Mouse (Mus musculus) cerebellum, postnatal 14 days (tissue): ENCODE data around the gene Adamts2.
A peak's percentile ranks its signal among the peaks of the same experiment; 100 is the strongest.

Experiments
- DNase-seq, 2 experiments: peaks; one replicate each; pipeline ENCODE4 v3.0.0; 2021; ENCODE audit warnings: mixed read lengths in 2 of 2

Gene Adamts2

GRCm38 (mm10) chr11:50739453-50739852 is 137.6 kb downstream of the Adamts2 start:
- no peak for DNase-seq

GRCm38 (mm10) chr11:50742146-50742545 is 140.3 kb downstream of the Adamts2 start:
- no peak for DNase-seq

DNA sequence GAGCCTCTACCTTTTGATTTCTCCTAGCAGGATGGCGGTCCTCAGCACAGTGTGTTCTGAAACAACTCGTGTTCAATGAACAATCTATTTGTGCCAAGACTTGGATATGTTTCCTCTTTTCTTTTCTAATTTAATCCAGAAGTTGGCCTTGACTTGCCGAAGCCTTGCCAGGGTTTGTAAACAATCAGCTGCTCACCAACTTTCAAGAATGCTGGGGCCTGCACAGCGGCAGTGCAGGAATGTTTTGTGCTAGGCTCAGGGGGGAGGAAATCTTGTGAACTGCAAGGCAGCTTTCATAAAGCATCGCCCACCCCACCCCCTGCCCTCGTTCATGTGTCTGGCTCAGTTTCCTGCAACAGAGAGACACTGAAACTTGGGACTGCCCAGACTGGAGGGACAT is 143.1 kb downstream of the Adamts2 start:
- DNase-seq = no peak

- DNase-seq = no peak
Observed at GRCm38 (mm10) chr11:50746508-50746907, 144.6 kb downstream of the Adamts2 start.

GRCm38 (mm10) chr11:50750983-50751585 is 149.2 kb downstream of the Adamts2 start:
- DNase-seq = no peak

DNA sequence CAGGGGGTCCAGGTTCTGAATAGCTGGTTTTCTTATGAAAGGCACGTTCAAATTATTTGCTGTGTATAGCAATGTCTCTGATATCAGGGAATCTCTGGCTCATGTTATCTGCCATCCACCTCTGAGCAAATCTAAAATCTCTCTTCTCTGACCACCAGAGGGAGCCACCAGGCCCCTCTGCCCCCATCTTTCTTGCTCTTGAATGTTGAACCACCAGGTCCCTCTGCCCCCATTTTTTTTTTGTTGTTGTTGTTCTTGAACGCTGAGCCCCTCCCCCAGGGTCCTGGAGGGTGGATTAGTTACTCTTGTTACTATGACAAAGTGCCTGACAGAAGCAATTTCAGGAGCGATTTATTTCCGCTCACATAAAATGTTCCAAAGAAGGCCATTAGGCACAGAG is 155.9 kb downstream of the Adamts2 start:
- no peak for DNase-seq

- DNase-seq = no peak
Observed at GRCm38 (mm10) chr11:50766461-50766860, 164.6 kb downstream of the Adamts2 start.

DNA sequence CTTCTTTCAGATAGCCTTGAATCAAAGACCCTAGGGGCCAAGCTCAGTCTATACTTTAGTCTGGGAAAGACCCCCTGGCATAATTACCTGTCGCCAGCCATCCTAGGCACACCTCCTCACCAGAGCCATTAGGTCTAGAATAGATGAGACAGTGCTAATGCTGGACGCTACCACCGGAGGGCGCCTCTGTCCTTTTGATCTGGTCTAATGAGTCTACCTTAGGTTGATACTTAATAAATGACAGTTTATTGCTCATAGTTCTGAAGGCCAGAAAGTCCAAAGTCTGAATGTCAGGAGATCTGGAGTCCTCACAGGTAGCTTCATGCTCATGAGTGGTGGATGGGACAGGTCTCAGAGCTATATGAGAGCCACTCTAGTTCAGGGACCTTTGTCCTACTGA is 165.2 kb downstream of the Adamts2 start:
- peak; percentile 71 to 81 for DNase-seq

- peak; percentile 94 to 96 for DNase-seq
Observed at GRCm38 (mm10) chr11:50768995-50769749, 167.3 kb downstream of the Adamts2 start.

DNA sequence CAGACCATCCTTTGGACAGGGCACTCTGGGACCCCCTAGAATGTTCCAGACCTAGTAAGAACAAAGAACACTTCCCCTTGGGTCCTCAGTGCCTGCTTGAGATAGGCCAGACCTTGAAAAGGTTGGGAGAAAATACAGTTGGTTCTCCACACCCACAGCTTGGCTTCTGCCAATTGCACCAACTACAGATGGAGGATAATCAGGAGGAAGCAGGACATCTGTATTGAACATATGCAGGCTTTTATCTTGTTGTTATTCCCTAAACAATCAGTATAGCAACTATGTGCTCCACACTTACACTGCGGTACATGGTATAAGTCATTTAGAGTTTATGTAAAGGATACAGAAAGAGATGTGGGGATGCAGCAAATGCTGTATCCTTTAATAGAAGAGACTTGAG is 169.1 kb downstream of the Adamts2 start:
- DNase-seq = no peak

DNA sequence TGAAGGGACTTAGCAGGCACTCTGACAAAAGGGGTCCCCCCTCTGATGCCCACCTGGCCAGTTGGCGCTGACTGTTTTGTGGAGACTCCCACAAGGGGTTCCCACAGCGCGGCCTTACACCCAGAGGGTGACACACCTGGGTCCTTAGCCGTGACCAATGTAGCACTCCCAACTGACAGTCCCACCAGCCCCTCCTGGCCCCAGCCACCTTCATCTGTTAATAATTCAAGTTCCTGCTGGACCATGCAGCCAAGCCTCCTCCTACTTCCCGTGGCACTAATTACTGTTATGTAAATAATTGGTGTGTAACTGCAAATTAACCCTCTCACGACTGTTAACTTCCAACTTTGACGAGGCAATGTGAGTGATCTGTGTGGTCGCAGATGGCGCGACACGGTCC is 195.8 kb downstream of the Adamts2 start:
- no peak for DNase-seq

GRCm38 (mm10) chr11:50798836-50799235 is 197.0 kb downstream of the Adamts2 start:
- DNase-seq = no peak

DNA sequence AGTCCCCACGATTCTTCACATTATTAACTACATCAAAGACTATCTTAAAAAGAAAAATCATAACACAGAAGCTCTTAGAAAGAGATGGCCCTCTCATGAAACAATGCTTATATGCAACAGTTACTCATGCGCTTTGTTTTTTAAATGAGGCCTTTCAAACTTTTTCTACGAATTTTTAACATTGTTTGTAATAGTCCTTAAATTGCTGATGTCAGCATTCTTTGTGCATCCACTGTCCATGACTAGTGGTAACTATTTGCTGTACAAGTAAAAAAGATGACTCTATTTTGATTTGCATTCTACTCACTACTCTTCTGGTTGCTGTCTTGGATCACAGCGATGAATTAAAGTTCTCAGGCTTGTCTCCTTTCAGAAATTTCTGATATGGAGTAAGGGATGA is 212.3 kb downstream of the Adamts2 start:
- no peak for DNase-seq

GRCm38 (mm10) chr11:50826214-50826613 is 224.3 kb downstream of the Adamts2 start:
- no peak for DNase-seq

GRCm38 (mm10) chr11:50827010-50827953 is 225.4 kb downstream of the Adamts2 start, which contains the start of gene Zfp354c:
Zfp354c (minus strand) TSS chr11:50827724.
- DNase-seq = peak; percentile 89 to 92

- no peak for DNase-seq
Observed at GRCm38 (mm10) chr11:50835727-50836126, 233.8 kb downstream of the Adamts2 start.

- peak; percentile 97 to 99 for DNase-seq
Observed at GRCm38 (mm10) chr11:50841023-50841735, 239.3 kb downstream of the Adamts2 start, which contains the start of gene Zfp879. Zfp879 (minus strand) TSS chr11:50841552.

DNA sequence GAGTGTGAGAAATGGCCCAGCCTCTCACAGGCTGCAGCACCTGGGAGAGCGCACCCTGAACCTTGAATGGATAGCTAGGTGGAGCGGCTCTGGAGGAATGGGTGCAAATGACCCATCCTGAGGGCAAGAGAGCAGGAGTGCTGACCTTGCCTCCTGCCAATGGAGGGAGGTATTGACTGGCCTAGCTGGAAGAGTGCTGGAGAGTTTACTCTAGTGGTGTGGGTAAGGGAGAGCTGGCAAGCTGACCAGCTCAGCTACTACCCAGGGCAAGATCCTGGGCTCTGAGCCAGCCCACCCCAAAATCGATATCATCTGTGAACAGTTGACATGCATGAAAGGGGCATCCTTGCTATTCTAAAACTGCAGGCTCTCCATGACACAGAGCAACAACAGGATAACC is 244.1 kb downstream of the Adamts2 start:
- no peak for DNase-seq

DNA sequence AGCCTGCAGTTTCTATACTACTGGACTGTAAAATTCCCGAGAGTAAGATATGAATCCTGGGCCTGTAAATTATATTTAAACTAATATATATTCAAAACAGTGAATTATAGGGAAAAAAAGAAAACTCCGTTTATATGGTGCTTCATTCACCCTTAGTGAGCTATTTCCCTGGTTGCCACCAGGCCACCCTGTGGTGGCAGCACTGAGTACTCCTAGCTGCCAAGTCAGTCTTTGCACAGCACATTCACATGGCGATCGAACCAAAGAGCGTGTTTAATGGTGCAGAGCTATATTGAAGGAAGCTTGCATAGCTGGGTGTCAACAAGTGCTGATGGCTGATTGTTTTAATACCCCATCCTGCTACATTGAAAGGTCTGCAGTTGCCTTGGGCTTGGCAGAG is 245.2 kb downstream of the Adamts2 start:
- peak; percentile 24 to 36 for DNase-seq

- DNase-seq = no peak
Observed at GRCm38 (mm10) chr11:50848520-50849137, 246.7 kb downstream of the Adamts2 start.

- DNase-seq = no peak
Observed at GRCm38 (mm10) chr11:50849310-50849709, 247.4 kb downstream of the Adamts2 start.

- no peak for DNase-seq
Observed at GRCm38 (mm10) chr11:50850177-50850735, 248.4 kb downstream of the Adamts2 start, which contains the start of gene Grm6. Grm6 (plus strand) TSS chr11:50850685.
